Mouse (Mus musculus): ENCODE results near the gene G3bp1. TPM values are rescaled to one million over a fixed set of nuclear protein-coding genes. Genes with fewer than 3 reads are reported as not detected.

Gene G3bp1
- polyA plus RNA-seq, 1 experiment from 2014 or later = 96.9 TPM

DNA sequence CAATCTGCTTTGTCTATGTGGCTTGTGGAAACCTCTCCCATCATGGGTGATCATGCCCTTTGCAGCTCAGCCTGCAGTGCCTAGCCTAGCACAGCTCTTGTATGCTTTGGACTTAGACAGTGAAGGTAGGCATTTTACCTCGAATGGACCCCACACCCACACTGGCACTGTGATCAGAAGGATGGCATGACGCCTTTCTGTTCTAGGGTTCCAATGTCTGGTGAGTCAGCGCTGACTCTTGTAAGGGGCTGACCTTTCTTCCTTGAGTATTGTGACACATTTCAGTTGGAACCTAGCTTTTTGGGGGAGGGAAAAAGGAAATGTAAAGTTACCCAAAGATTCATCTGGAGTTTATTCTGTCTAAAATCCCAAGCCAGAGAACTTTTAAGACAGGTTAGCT, 36.0 kb downstream of the G3bp1 start:
- H3K27me3 ChIP-seq (ENCODE audit: control insufficient read depth, insufficient read depth, low read length) = no peaks in the 10 kb centered on the region
- no peak for ATAC-seq (ENCODE audit: low read depth)
- H3K4me3 ChIP-seq (ENCODE audit: low read depth, low read length) = no peak overlapping the region
- no peak overlapping the region for H3K9ac ChIP-seq (replicated peaks; ENCODE audit: low read depth, low read length)
- H3K9me3 ChIP-seq (ENCODE audit: control insufficient read depth, low read length) = no peaks in the 10 kb centered on the region
- 87% methylated on average over 3 of the region's 3 CpGs for WGBS
- H3K27ac ChIP-seq (ENCODE audit: low read depth, low read length) = no peak overlapping the region
- H3K4me1 ChIP-seq (ENCODE audit: control insufficient read depth, insufficient read depth, low read length) = no peaks in the 10 kb centered on the region
- H3K4me2 ChIP-seq (ENCODE audit: low read depth, low read length) = no peak overlapping the region
- peaks cover 6% of the 10 kb centered on the region for H3K36me3 ChIP-seq (ENCODE audit: control insufficient read depth, insufficient read depth, low read length)

DNA sequence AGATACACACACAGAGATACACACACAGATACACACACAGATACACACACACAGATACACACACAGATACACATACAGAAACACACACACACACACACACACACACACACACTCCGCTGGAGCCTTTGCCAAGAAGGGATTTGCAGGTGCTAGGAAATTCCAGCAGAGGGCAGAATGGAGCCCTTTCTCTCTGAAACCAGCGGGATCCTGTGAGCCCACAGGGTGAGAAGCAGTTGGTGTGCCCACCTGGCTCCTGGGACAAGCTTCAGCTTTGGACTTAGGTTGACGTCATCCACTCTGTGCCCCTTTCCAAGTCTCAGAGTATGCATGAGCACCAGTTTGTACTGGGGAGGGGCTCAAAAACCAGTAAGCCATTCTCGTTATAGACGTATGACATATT, 41.9 kb downstream of the G3bp1 start:
- no peak for ATAC-seq (ENCODE audit: low read depth)
- WGBS = 50% methylated on average over 5 of the region's 5 CpGs
- H3K9ac ChIP-seq (replicated peaks; ENCODE audit: low read depth, low read length) = no peak overlapping the region

DNA sequence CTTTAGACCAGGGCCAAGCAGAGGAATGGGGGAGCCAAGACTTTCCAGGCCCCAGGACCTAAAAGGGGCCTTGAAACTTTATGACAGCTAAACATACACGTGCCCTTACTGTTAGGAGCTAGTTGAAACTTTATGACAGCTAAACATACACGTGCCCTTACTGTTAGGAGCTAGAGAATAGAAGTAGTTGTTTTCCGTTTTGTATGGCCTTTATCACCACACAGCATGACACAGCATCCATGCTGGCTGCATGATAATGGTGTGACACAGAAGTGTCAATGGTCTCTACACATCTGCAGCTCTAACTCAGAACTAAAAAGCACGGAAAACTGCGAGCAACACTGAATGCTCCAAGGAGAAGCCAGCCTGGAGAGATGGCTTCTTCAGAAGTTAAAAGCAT, 48.2 kb downstream of the G3bp1 start:
- Histone ChIP-seq H3K27me3 (ENCODE audit: control insufficient read depth, insufficient read depth, low read length) (no peaks in the 10 kb centered on the region), H3K4me2 (ENCODE audit: low read depth, low read length) (no peak overlapping the region), H3K4me1 (ENCODE audit: control insufficient read depth, insufficient read depth, low read length) (no peaks in the 10 kb centered on the region), H3K9me3 (ENCODE audit: control insufficient read depth, low read length) (no peaks in the 10 kb centered on the region), H3K9ac (replicated peaks; ENCODE audit: low read depth, low read length) (no peak overlapping the region), H3K4me3 (ENCODE audit: low read depth, low read length) (no peak overlapping the region), H3K36me3 (ENCODE audit: control insufficient read depth, insufficient read depth, low read length) (peaks cover 4% of the 10 kb centered on the region; the same call in 1 of the 2 replicates), H3K27ac (ENCODE audit: low read depth, low read length) (no peak overlapping the region)
- no peak for ATAC-seq (ENCODE audit: low read depth)
- 69% methylated on average over 5 of the region's 5 CpGs for WGBS

More for the DNA sequence above, 41.9 kb downstream of the G3bp1 start:
- no peak overlapping the region for H3K4me3 ChIP-seq (ENCODE audit: low read depth, low read length)
- no peaks in the 10 kb centered on the region for H3K27me3 ChIP-seq (ENCODE audit: control insufficient read depth, insufficient read depth, low read length)
- no peaks in the 10 kb centered on the region for H3K4me1 ChIP-seq (ENCODE audit: control insufficient read depth, insufficient read depth, low read length)
- H3K27ac ChIP-seq (ENCODE audit: low read depth, low read length) = no peak overlapping the region
- H3K4me2 ChIP-seq (ENCODE audit: low read depth, low read length) = no peak overlapping the region
- no peaks in the 10 kb centered on the region for H3K9me3 ChIP-seq (ENCODE audit: control insufficient read depth, low read length)
- peaks cover 4% of the 10 kb centered on the region; the same call in 1 of the 2 replicates for H3K36me3 ChIP-seq (ENCODE audit: control insufficient read depth, insufficient read depth, low read length)

DNA sequence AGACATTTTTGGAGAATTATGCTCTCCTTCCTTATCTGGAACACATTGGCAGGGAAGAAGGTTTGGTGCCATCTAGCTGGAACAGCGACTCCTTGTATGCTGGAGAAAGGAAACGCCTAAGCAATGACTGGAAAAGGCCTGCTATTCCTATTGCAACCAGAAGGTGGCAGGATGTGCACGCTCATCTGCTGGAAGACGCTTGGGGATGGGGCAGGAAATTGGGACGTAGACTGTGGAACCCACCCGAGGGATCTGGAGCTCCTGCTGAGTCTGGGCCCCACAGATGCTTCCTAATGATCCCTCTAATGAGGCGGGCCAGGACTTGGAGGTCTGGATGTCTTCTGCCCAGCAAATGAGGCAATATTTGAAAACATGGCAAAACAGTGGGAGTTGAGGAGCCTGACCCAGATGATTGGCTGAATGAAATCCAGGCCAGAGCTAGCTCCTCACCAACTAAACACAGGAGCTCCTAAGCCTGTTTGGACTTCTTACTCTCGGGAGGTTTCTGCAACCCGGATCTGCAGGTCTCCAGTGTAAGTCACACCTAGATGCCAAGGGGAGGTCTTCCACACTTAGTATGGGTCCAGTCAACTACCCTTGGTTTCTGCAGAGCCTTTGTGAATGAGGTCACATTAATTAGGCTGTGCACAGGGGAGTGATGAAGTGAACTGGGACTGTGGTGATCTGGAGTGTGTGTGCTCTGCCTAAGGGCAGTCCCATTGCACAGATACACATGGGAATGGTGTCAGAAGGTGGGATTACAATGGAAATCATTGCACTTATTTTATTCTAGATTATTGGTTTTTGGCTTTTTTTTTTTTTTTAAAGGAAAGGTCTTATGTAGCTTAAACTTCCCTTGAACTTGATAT, 49.6 kb downstream of the G3bp1 start:
- Histone ChIP-seq H3K36me3 (ENCODE audit: control insufficient read depth, insufficient read depth, low read length) (peaks cover 4% of the 10 kb centered on the region; the same call in 1 of the 2 replicates), H3K4me2 (ENCODE audit: low read depth, low read length) (no peak overlapping the region; the same call in 1 of the 2 replicates), H3K27ac (ENCODE audit: low read depth, low read length) (no peak overlapping the region), H3K9ac (replicated peaks; ENCODE audit: low read depth, low read length) (no peak overlapping the region), H3K4me1 (ENCODE audit: control insufficient read depth, insufficient read depth, low read length) (no peaks in the 10 kb centered on the region), H3K4me3 (ENCODE audit: low read depth, low read length) (no peak overlapping the region), H3K9me3 (ENCODE audit: control insufficient read depth, low read length) (no peaks in the 10 kb centered on the region), H3K27me3 (ENCODE audit: control insufficient read depth, insufficient read depth, low read length) (no peaks in the 10 kb centered on the region)
- WGBS = 9% methylated on average over 9 of the region's 9 CpGs
- ATAC-seq (ENCODE audit: low read depth) = peak; percentile 60; the same call in 1 of the 2 replicates

DNA sequence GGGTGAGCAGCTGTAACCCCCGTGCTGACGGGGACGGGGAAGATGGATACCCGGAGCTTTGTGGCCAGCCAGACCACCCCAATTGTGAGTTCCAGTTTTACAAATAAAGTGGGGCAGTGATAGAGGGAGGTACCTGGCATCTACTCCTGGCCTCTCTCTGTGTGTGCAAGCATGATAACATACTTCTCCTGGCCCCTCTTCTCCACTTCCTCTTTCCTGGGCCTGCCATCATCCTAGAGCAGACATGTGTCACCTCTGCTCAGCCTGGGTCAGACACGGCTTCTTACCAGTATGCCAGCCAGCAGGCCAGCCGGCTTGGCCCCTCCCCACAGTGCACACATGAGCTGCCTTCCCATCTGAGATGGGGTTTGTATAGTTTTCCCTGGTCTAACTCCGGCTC, 61.3 kb downstream of the G3bp1 start:
- no peak for ATAC-seq (ENCODE audit: low read depth)
- Histone ChIP-seq H3K4me2 (ENCODE audit: low read depth, low read length) (no peak overlapping the region), H3K9me3 (ENCODE audit: control insufficient read depth, low read length) (no peaks in the 10 kb centered on the region), H3K27ac (ENCODE audit: low read depth, low read length) (no peak overlapping the region), H3K4me1 (ENCODE audit: control insufficient read depth, insufficient read depth, low read length) (0 out of 2 replicates have a peak, but pooled peaks cover 6% of the 10 kb centered on the region), H3K27me3 (ENCODE audit: control insufficient read depth, insufficient read depth, low read length) (no peaks in the 10 kb centered on the region), H3K9ac (replicated peaks; ENCODE audit: low read depth, low read length) (no peak overlapping the region), H3K4me3 (ENCODE audit: low read depth, low read length) (no peak overlapping the region), H3K36me3 (ENCODE audit: control insufficient read depth, insufficient read depth, low read length) (peaks cover 13% of the 10 kb centered on the region)
- WGBS = 85% methylated on average over 7 of the region's 7 CpGs

DNA sequence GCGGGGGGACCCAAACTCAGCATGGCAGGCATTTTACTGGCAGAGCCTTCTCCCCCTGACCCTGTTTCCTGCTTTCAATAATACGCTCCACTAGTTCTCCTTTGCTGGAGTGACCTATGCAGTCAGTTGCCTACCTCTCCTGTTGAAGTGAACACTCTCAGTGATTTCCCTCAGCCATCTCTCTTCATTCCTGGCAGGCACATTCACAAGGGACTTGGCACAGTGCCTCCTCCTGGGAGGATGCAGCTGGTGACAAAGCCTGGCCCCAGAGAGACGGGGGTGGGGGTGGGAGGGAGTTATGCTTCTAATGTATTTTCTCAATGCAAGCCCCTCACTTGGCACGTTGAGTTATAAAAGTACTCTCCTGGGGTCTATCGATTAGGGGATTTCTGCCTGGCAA, 63.9 kb downstream of the G3bp1 start:
- Histone ChIP-seq H3K36me3 (ENCODE audit: control insufficient read depth, insufficient read depth, low read length) (peaks cover 4% of the 10 kb centered on the region; the same call in 1 of the 2 replicates), H3K9me3 (ENCODE audit: control insufficient read depth, low read length) (no peaks in the 10 kb centered on the region), H3K27me3 (ENCODE audit: control insufficient read depth, insufficient read depth, low read length) (no peaks in the 10 kb centered on the region), H3K4me3 (ENCODE audit: low read depth, low read length) (no peak overlapping the region), H3K27ac (ENCODE audit: low read depth, low read length) (no peak overlapping the region), H3K4me2 (ENCODE audit: low read depth, low read length) (no peak overlapping the region), H3K9ac (replicated peaks; ENCODE audit: low read depth, low read length) (no peak overlapping the region), H3K4me1 (ENCODE audit: control insufficient read depth, insufficient read depth, low read length) (0 out of 2 replicates have a peak, but pooled peaks cover 6% of the 10 kb centered on the region)
- 44% methylated on average over 5 of the region's 5 CpGs for WGBS
- ATAC-seq (ENCODE audit: low read depth) = peak; percentile 73; the same call in 1 of the 2 replicates

DNA sequence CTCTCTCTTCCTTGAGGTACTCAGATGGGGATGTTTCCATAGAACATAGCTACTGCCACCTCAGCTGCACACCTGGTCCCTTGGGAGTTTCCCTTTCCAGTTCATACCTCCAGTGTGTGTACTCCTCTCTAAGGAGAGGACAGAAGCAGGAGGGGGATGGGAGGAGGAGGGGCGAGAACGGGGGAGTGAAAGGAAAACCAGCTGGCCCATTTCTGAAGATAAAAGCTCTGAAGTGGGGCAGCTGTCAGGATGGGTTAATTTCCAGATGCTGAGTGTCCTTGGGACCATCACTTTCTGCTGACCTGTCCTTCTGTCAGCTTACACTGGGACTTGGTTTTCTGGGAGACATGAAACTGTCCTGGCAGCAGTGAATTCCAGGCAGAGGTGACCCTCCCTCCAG, 65.3 kb downstream of the G3bp1 start:
- Histone ChIP-seq H3K9me3 (ENCODE audit: control insufficient read depth, low read length) (no peaks in the 10 kb centered on the region), H3K27ac (ENCODE audit: low read depth, low read length) (no peak overlapping the region), H3K4me3 (ENCODE audit: low read depth, low read length) (no peak overlapping the region), H3K9ac (replicated peaks; ENCODE audit: low read depth, low read length) (no peak overlapping the region), H3K4me2 (ENCODE audit: low read depth, low read length) (no peak overlapping the region), H3K4me1 (ENCODE audit: control insufficient read depth, insufficient read depth, low read length) (0 out of 2 replicates have a peak, but pooled peaks cover 6% of the 10 kb centered on the region), H3K36me3 (ENCODE audit: control insufficient read depth, insufficient read depth, low read length) (peaks cover 4% of the 10 kb centered on the region; the same call in 1 of the 2 replicates), H3K27me3 (ENCODE audit: control insufficient read depth, insufficient read depth, low read length) (no peaks in the 10 kb centered on the region)
- 64% methylated on average over 2 of the region's 2 CpGs for WGBS
- ATAC-seq (ENCODE audit: low read depth) = no peak

DNA sequence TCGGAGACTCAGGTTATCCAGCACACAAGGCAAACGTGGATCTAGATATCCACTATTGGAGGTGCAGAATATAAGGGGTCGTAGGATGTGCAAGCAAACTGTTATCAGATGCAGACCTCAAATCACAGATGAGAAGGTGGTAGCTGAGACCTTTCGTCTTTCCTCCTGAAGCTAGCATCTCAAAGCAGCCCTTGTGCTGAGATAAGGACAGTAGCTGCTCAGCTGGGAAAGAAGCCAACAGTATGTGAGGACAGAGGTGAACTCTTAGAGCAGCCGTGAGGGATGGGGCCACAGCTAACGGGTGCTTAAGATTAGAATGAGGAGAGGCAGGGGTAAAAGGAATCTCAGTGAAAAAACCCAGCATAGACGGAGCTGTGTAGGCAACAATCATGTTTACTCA, 72.6 kb downstream of the G3bp1 start:
- H3K36me3 ChIP-seq (ENCODE audit: control insufficient read depth, insufficient read depth, low read length) = no peaks in the 10 kb centered on the region
- no peak overlapping the region for H3K4me2 ChIP-seq (ENCODE audit: low read depth, low read length)
- H3K4me1 ChIP-seq (ENCODE audit: control insufficient read depth, insufficient read depth, low read length) = no peaks in the 10 kb centered on the region
- 73% methylated on average over 7 of the region's 7 CpGs for WGBS
- no peak for ATAC-seq (ENCODE audit: low read depth)
- H3K4me3 ChIP-seq (ENCODE audit: low read depth, low read length) = no peak overlapping the region
- H3K9me3 ChIP-seq (ENCODE audit: control insufficient read depth, low read length) = no peaks in the 10 kb centered on the region
- no peak overlapping the region for H3K27ac ChIP-seq (ENCODE audit: low read depth, low read length)
- no peaks in the 10 kb centered on the region for H3K27me3 ChIP-seq (ENCODE audit: control insufficient read depth, insufficient read depth, low read length)
- H3K9ac ChIP-seq (replicated peaks; ENCODE audit: low read depth, low read length) = no peak overlapping the region

DNA sequence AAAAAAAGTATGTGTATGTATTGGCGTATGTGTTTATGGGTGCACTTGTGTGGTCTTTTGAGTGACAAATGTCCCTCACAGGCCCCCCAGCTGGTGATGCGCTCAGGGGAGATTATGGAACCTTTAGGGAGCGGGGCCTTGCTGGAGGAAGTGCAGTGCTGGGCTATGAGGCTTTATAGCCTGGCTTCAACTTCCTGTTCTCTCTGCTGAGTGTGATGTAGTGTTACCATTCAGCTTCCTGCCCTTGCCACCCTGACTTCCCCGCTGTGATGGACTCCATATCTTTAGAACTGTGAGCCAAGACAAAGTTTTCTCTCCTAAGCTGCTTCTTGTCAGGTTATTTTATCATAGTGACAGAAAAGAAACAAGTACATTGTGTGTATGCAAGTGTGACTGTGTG, 73.2 kb downstream of the G3bp1 start:
- no peak overlapping the region for H3K4me2 ChIP-seq (ENCODE audit: low read depth, low read length)
- H3K4me3 ChIP-seq (ENCODE audit: low read depth, low read length) = no peak overlapping the region
- no peak for ATAC-seq (ENCODE audit: low read depth)
- no peaks in the 10 kb centered on the region for H3K36me3 ChIP-seq (ENCODE audit: control insufficient read depth, insufficient read depth, low read length)
- 82% methylated on average over 4 of the region's 4 CpGs for WGBS
- H3K27me3 ChIP-seq (ENCODE audit: control insufficient read depth, insufficient read depth, low read length) = no peaks in the 10 kb centered on the region
- H3K4me1 ChIP-seq (ENCODE audit: control insufficient read depth, insufficient read depth, low read length) = no peaks in the 10 kb centered on the region
- no peak overlapping the region for H3K9ac ChIP-seq (replicated peaks; ENCODE audit: low read depth, low read length)
- no peaks in the 10 kb centered on the region for H3K9me3 ChIP-seq (ENCODE audit: control insufficient read depth, low read length)
- H3K27ac ChIP-seq (ENCODE audit: low read depth, low read length) = no peak overlapping the region
